Mouse (Mus musculus): ENCODE results near the gene Myo1d.

GRCm38 (mm10) chr11:80479425-80479824, 300.4 kb downstream of the Myo1d start:
- TF ChIP-seq POLR2A (IDR thresholded peaks at IDR 0.05; ENCODE audit: low read depth, low read length) (no peak), CTCF (conservative IDR thresholded peaks at IDR 0.05; ENCODE audit: insufficient read depth, insufficient read length, low read depth, low read length) (no peak)

All from kidney, adult 2 months (tissue).